Comparison of ENCODE assay signal across 8 mouse cellular contexts in genomic region chr5:38563121-38563520, GRCm38 (mm10). TPM values are rescaled to one million over a fixed set of nuclear protein-coding genes. Genes with fewer than 3 reads are reported as not detected.
DNase-seq lines count a peak whose midpoint lies in the region; ATAC-seq and TF ChIP-seq lines count a peak whose summit lies in the region.

Gene Wdr1 (minus strand): TSS chr5:38563221.

- no peaks in the 10 kb centered on the region for H3K36me3 ChIP-seq in lung, postnatal 0 days (ENCODE audit: insufficient read depth, low read length)
- peaks cover 19% of the 10 kb centered on the region for H3K36me3 ChIP-seq in embryonic facial prominence, embryonic 15.5 days
- H3K36me3 ChIP-seq in heart, postnatal 0 days (replicated peaks; ENCODE audit: control insufficient read depth, insufficient read depth, low read length), result peaks cover 16% of the 10 kb centered on the region
- H3K36me3 ChIP-seq in limb, embryonic 10.5 days, result peaks cover 20% of the 10 kb centered on the region
- H3K36me3 ChIP-seq in neural tube, embryonic 15.5 days, result peaks cover 13% of the 10 kb centered on the region

- peak within 1 kb of the TSS; percentile 68 for H3K9ac ChIP-seq in lung, postnatal 0 days (replicated peaks; ENCODE audit: low read depth)
- H3K9ac ChIP-seq in embryonic facial prominence, embryonic 15.5 days, result peak within 1 kb of the TSS; percentile 82
- peak within 1 kb of the TSS; percentile 49 for H3K9ac ChIP-seq in heart, postnatal 0 days (replicated peaks; ENCODE audit: low read depth, low read length)
- peak within 1 kb of the TSS; percentile 71 for H3K9ac ChIP-seq in neural tube, embryonic 15.5 days (replicated peaks)

- 65% methylated on average over 2 of the region's 2 CpGs for WGBS in lung, postnatal 0 days
- 84% methylated on average over 2 of the region's 2 CpGs for WGBS in embryonic facial prominence, embryonic 15.5 days
- 76% methylated on average over 2 of the region's 2 CpGs for WGBS in heart, postnatal 0 days
- 87% methylated on average over 2 of the region's 2 CpGs for WGBS in limb, embryonic 10.5 days
- WGBS in neural tube, embryonic 15.5 days, result 81% methylated on average over 2 of the region's 2 CpGs

- H3K4me2 ChIP-seq in lung, postnatal 0 days (replicated peaks; ENCODE audit: low read depth, low read length), result peak within 1 kb of the TSS; percentile 77
- peak within 1 kb of the TSS; percentile 83 for H3K4me2 ChIP-seq in embryonic facial prominence, embryonic 15.5 days (replicated peaks)
- H3K4me2 ChIP-seq in heart, postnatal 0 days (ENCODE audit: low read depth, low read length), result peak within 1 kb of the TSS; percentile 59
- peak within 1 kb of the TSS; percentile 89 for H3K4me2 ChIP-seq in neural tube, embryonic 15.5 days

- no peak for TF ChIP-seq EP300 in lung, postnatal 0 days (IDR thresholded peaks at IDR 0.05)
- TF ChIP-seq EP300 in heart, postnatal 0 days (IDR thresholded peaks at IDR 0.05; ENCODE audit: low read depth), result no peak

- no peaks in the 10 kb centered on the region for H3K9me3 ChIP-seq in lung, postnatal 0 days (ENCODE audit: low read length)
- H3K9me3 ChIP-seq in embryonic facial prominence, embryonic 15.5 days (replicated peaks), result no peaks in the 10 kb centered on the region
- H3K9me3 ChIP-seq in heart, postnatal 0 days (replicated peaks; ENCODE audit: control insufficient read depth, low read length), result no peaks in the 10 kb centered on the region
- H3K9me3 ChIP-seq in limb, embryonic 10.5 days (replicated peaks), result no peaks in the 10 kb centered on the region
- H3K9me3 ChIP-seq in neural tube, embryonic 15.5 days (replicated peaks), result no peaks in the 10 kb centered on the region

- H3K27me3 ChIP-seq in lung, postnatal 0 days (replicated peaks; ENCODE audit: insufficient read depth, low read length), result no peaks in the 10 kb centered on the region
- no peaks in the 10 kb centered on the region for H3K27me3 ChIP-seq in embryonic facial prominence, embryonic 15.5 days
- no peaks in the 10 kb centered on the region for H3K27me3 ChIP-seq in heart, postnatal 0 days (ENCODE audit: control insufficient read depth, insufficient read depth, low read length)
- no peaks in the 10 kb centered on the region for H3K27me3 ChIP-seq in limb, embryonic 10.5 days (ENCODE audit: low read depth, poor library complexity, severe bottlenecking)
- no peaks in the 10 kb centered on the region for H3K27me3 ChIP-seq in neural tube, embryonic 15.5 days (replicated peaks)

- peak within 1 kb of the TSS; percentile 97 for H3K4me3 ChIP-seq in lung, postnatal 0 days (ENCODE audit: low read depth, low read length)
- peak within 1 kb of the TSS; percentile 94 for H3K4me3 ChIP-seq in embryonic facial prominence, embryonic 15.5 days (replicated peaks)
- peak within 1 kb of the TSS; percentile 88 for H3K4me3 ChIP-seq in heart, postnatal 0 days (ENCODE audit: low read depth, low read length)
- peak within 1 kb of the TSS; percentile 97 for H3K4me3 ChIP-seq in limb, embryonic 10.5 days
- peak within 1 kb of the TSS; percentile 97 for H3K4me3 ChIP-seq in neural tube, embryonic 15.5 days (replicated peaks)

- no peak for TF ChIP-seq CTCF in lung, postnatal 0 days (IDR thresholded peaks at IDR 0.05)
- TF ChIP-seq CTCF in heart, postnatal 0 days (IDR thresholded peaks at IDR 0.05; ENCODE audit: low read depth), result no peak

- no peak for ATAC-seq in lung, postnatal 0 days
- ATAC-seq in embryonic facial prominence, embryonic 15.5 days (ENCODE audit: insufficient number of reproducible peaks, low FRiP score, low TSS enrichment, low read depth), result no peak
- no peak for ATAC-seq in heart, postnatal 0 days (ENCODE audit: insufficient read depth, low read depth)
- ATAC-seq in neural tube, embryonic 15.5 days (ENCODE audit: low FRiP score), result no peak

- peak within 1 kb of the TSS; percentile 98 for H3K27ac ChIP-seq in lung, postnatal 0 days (ENCODE audit: low read length)
- peak within 1 kb of the TSS; percentile 99 for H3K27ac ChIP-seq in embryonic facial prominence, embryonic 15.5 days (replicated peaks)
- peak within 1 kb of the TSS; percentile 97 for H3K27ac ChIP-seq in heart, postnatal 0 days (ENCODE audit: low read depth)
- H3K27ac ChIP-seq in limb, embryonic 10.5 days, result peak within 1 kb of the TSS; percentile 98
- peak within 1 kb of the TSS; percentile 94 for H3K27ac ChIP-seq in neural tube, embryonic 15.5 days (replicated peaks)

- DNase-seq in lung, postnatal 0 days (ENCODE audit: low spot score), result no peak
- no peak for DNase-seq in lung, adult 18-20 months
- no peak for DNase-seq in heart, postnatal 0 days (ENCODE audit: low spot score)
- DNase-seq in limb, embryonic 10.5 days (ENCODE audit: low spot score), result no peak
- DNase-seq in thymus, adult 18-20 months, result no peak
- no peak for DNase-seq in testis, postnatal 10 days (ENCODE audit: low spot score)

- peaks cover 12% of the 10 kb centered on the region for H3K4me1 ChIP-seq in lung, postnatal 0 days (ENCODE audit: insufficient read depth, low read depth, low read length)
- peaks cover 38% of the 10 kb centered on the region for H3K4me1 ChIP-seq in embryonic facial prominence, embryonic 15.5 days
- peaks cover 24% of the 10 kb centered on the region for H3K4me1 ChIP-seq in heart, postnatal 0 days (ENCODE audit: control insufficient read depth, insufficient read depth)
- H3K4me1 ChIP-seq in limb, embryonic 10.5 days, result peaks cover 22% of the 10 kb centered on the region
- H3K4me1 ChIP-seq in neural tube, embryonic 15.5 days, result peaks cover 38% of the 10 kb centered on the region

RNA-seq across cellular contexts. Expression of gene Wdr1, which starts in this region (rescaled TPM):
- 158 and 175 TPM in 2 replicates for polyA plus RNA-seq in lung, postnatal 0 days (2015; fragmentation: Nextera tagmentation; extraction: Ambion mirVana)
- 223 and 232 TPM in 2 replicates for polyA plus RNA-seq in embryonic facial prominence, embryonic 15.5 days (2015; fragmentation: Nextera tagmentation; extraction: Ambion mirVana)
- 306 and 324 TPM in 2 replicates for total RNA-seq in heart, postnatal 0 days (2014; rRNA removed; ENCODE audit: low replicate concordance)
- 145 and 171 TPM in 2 replicates for polyA plus RNA-seq in heart, postnatal 0 days (2015; fragmentation: Nextera tagmentation; extraction: Ambion mirVana)
- 197 and 214 TPM in 2 replicates for polyA plus RNA-seq in limb, embryonic 10.5 days (2016; fragmentation: Nextera tagmentation; extraction: Ambion mirVana)
- polyA plus RNA-seq in neural tube, embryonic 15.5 days (2015; fragmentation: Nextera tagmentation; extraction: Ambion mirVana), result 170 and 202 TPM in 2 replicates
